Mouse (Mus musculus) liver, postnatal 0 days (tissue): ENCODE data around the gene Sec14l4.

Experiments
- CTCF ChIP-seq: sonication (generic); IDR thresholded peaks from 2 replicates; pipeline ENCODE4 v1.5.1; 2016; ENCODE audit warnings: antibody characterized with exemption, low read depth
- EP300 ChIP-seq: IDR thresholded peaks from 2 replicates; pipeline ENCODE4 v1.6.1; 2016; ENCODE audit warnings: antibody characterized with exemption, low read depth, mild to moderate bottlenecking

DNA sequence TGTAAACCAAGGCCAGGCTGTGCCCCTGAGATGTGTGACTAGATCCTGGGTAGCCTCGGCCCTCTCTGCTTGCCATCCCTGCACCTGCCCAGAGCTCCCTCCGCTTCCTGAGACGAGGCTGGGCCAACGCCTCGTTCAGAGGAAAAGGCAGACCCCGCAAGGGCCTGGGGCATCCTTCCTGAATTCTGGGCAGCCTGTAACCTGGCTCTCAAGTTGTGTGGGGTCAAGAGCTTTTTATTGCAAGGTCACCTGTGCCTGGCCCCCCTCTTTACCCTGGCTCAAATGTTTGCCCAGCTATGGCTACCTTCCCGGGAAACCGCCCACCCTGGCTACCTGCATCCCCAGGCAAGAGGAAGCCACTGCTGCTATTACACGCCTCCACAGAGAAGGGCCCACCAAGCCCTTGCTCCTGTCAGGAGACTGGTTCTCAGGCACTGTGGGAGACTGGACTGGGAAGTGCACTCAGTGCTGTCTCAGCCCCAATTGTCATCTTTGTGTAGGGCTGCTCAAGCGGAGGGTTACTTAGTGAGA is 65.9 kb downstream of the Sec14l4 start:
- no peak for TF ChIP-seq CTCF
- no peak for TF ChIP-seq EP300
